Mouse (Mus musculus) spleen, adult 2 months (tissue): ENCODE data around the gene Strn4.

ENCODE experiments used
- CTCF ChIP-seq: fragments of 200-500 bp; IDR thresholded peaks from 2 replicates; pipeline ENCODE4 v1.5.1; 2011; ENCODE audit warnings: mild to moderate bottlenecking, inconsistent platforms; ENCODE audit not compliant: insufficient read depth, insufficient read length, insufficient replicate concordance; ENCODE audit errors: extremely low read depth
- POLR2A ChIP-seq: fragments of 200-500 bp; IDR thresholded peaks from 2 replicates; pipeline ENCODE4 v1.6.1; 2011; ENCODE audit warnings: low read depth, low read length, inconsistent platforms

DNA sequence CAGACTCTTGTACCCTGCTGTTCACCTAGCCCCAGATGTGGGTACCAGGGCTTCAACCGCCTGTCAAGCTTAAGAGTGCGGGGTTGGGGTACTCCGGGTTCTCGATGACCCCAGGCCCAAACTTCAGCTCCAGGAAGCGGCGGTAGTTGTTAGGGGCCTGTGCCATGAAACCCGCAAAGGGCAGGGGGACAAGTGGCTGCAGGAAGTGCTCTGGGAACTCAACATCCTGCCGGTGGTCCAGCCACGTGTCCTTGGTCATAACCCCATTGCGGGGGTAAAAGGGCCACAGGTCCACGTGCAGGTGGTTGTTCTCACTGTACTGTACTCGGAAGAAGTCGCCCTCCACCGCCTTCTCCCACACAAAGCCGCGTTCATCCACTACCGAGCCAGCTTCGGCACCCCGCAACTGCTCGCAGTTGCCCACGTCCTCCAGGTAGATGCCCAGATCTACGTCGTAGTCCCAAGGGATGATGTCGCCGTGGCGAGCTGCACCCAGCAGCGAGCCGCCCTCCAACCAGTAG lies 5.2 kb upstream of the Strn4 start:
- TF ChIP-seq CTCF = no peak
- TF ChIP-seq POLR2A = no peak
